Mouse (Mus musculus) lung, postnatal 14 days (tissue): ENCODE measurements around the gene Lap3.

Source experiments
- DNase-seq: peaks from one replicate; pipeline ENCODE4 v3.0.0; 2021

Lap3 gene

GRCm38 (mm10) chr5:45493191-45494092 lies at the start of gene Lap3:
Gene Lap3 (plus strand): TSS chr5:45493374.
- peak; percentile 100 for DNase-seq

GRCm38 (mm10) chr5:45444130-45444832 lies 48.9 kb upstream of the Lap3 start:
- DNase-seq, result no peak

- no peak for DNase-seq
Measured at GRCm38 (mm10) chr5:45448676-45449075, 44.5 kb upstream of the Lap3 start.

GRCm38 (mm10) chr5:45449206-45449605 lies 44.0 kb upstream of the Lap3 start:
- DNase-seq, result no peak

GRCm38 (mm10) chr5:45449831-45450716 lies 43.1 kb upstream of the Lap3 start, which contains the start of gene Qdpr:
Gene Qdpr (minus strand): TSS chr5:45450236.
- DNase-seq, result peak; percentile 96

- DNase-seq, result no peak
Measured at GRCm38 (mm10) chr5:45453451-45453850, 39.7 kb upstream of the Lap3 start, which contains the start of gene Clrn2. Gene Clrn2 (plus strand): TSS chr5:45453751.

- DNase-seq, result no peak
Measured at GRCm38 (mm10) chr5:45454456-45454855, 38.7 kb upstream of the Lap3 start.

- DNase-seq, result peak; percentile 45
Measured at GRCm38 (mm10) chr5:45472880-45473450, 20.2 kb upstream of the Lap3 start.

GRCm38 (mm10) chr5:45473521-45473920 lies 19.7 kb upstream of the Lap3 start:
- no peak for DNase-seq

- DNase-seq, result peak; percentile 70
Measured at GRCm38 (mm10) chr5:45474215-45474614, 19.0 kb upstream of the Lap3 start.

- DNase-seq, result no peak
Measured at GRCm38 (mm10) chr5:45474758-45475157, 18.4 kb upstream of the Lap3 start.

- DNase-seq, result no peak
Measured at GRCm38 (mm10) chr5:45475771-45476170, 17.4 kb upstream of the Lap3 start.

- DNase-seq, result no peak
Measured at GRCm38 (mm10) chr5:45476288-45476687, 16.9 kb upstream of the Lap3 start.

- DNase-seq, result no peak
Measured at GRCm38 (mm10) chr5:45477601-45478000, 15.6 kb upstream of the Lap3 start.

GRCm38 (mm10) chr5:45480066-45480465 lies 13.1 kb upstream of the Lap3 start:
- no peak for DNase-seq

- DNase-seq, result no peak
Measured at GRCm38 (mm10) chr5:45481125-45481524, 12.0 kb upstream of the Lap3 start.

GRCm38 (mm10) chr5:45482607-45483006 lies 10.6 kb upstream of the Lap3 start:
- no peak for DNase-seq

- no peak for DNase-seq
Measured at GRCm38 (mm10) chr5:45483654-45484053, 9.5 kb upstream of the Lap3 start.

GRCm38 (mm10) chr5:45491776-45492175 lies 1.4 kb upstream of the Lap3 start:
- DNase-seq, result no peak

GRCm38 (mm10) chr5:45494093-45494755 lies 1.1 kb downstream of the Lap3 start:
- peak; percentile 17 for DNase-seq

- DNase-seq, result no peak
Measured at GRCm38 (mm10) chr5:45495429-45495975, 2.3 kb downstream of the Lap3 start.

GRCm38 (mm10) chr5:45496042-45496441 lies 2.9 kb downstream of the Lap3 start:
- DNase-seq, result no peak
